Mouse (Mus musculus): ENCODE measurements around the gene Klre1. TPM values are rescaled to one million over a fixed set of nuclear protein-coding genes. Genes with fewer than 3 reads are reported as not detected.

The Klre1 gene
- under 1 TPM in 1 of 2 experiments, not detected in 1; 0.22 TPM for total RNA-seq (2021)
- long read RNA-seq, experiment 1, result 0 reads
- long read RNA-seq, experiment 2, result 0 reads

DNA sequence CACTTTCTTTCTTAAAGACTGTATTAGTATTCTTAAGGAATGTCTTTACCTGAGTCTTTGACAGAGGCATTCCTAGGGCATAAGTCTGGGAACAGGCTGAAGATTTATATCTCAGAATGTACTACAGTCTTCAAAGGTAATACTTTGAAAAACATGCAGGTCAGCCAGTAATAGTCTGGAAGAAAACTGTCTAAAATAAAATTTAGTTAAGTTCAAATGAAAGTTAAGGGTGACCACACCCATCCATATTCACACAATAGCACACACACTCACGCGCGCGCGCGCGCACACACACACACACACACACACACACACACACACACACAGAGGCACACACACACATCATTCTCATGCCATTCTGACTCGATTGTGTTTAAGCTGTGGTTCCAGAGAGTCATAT, at the start of gene Klre1:
Klre1 (plus strand) TSS at position 301 of the 400 bp plus-strand sequence.
- no peak for DNase-seq (ENCODE audit: low spot score in 2 of 2)

DNA sequence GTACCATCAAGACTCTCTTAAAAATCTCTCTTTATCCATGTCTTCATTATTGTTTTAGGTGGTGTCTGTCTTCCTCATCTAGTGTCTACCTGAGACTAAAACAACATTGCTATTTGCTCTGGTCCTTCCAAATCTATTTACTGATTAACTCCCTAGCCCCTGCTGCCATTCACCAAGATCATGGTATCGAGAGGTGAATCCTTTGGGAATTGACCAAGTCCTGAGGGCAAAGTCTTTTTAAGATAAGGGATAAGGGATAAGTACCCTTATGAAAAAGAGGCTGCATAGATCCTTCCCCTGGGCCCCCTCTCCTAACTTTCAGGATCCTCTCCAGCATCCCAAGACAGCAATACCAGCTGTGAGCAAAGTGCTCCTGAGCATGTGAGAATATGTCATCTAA, 48.1 kb upstream of the Klre1 start:
- DNase-seq (ENCODE audit: low spot score in 2 of 2), result no peak

DNA sequence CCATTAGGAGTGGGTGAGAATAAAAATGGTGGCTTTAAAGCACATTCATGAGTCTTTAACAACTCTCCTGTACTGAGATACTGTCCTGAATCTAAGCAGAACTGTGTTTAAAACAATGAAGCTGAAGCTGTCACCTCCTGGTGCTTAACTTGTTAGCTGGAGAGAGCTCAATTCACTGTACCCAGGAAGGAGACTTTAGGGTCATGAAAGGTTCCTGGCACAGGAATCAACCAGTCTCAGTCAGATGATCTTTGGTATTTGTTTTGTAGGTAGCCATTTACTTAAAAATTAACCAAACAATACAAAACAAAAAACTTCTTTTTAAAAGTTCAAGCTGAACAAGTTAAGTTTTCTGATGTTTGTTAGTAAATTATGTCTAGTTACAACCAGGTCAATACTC, 47.4 kb upstream of the Klre1 start:
- no peak for DNase-seq (ENCODE audit: low spot score in 2 of 2)

DNA sequence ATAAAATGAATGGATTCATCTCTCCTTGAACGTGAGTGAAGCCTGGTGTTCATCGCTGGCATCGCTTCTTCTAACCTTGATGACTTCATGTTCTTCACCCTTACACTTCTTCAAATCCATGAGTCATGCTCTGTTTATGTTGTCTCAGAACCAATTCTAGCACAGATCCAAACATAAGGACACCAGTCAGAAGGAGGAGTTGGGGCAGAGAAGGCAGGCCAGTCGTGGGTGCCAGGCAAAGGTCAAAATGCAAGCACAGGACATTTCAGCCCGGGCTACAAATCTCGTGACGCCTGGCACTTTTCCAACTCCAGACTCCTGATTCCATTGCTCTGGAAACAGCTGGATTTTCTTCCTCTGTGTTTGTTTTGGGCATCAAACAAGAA, 45.2 kb upstream of the Klre1 start:
- peak; percentile 70 to 78 for DNase-seq (ENCODE audit: low spot score in 2 of 2)

DNA sequence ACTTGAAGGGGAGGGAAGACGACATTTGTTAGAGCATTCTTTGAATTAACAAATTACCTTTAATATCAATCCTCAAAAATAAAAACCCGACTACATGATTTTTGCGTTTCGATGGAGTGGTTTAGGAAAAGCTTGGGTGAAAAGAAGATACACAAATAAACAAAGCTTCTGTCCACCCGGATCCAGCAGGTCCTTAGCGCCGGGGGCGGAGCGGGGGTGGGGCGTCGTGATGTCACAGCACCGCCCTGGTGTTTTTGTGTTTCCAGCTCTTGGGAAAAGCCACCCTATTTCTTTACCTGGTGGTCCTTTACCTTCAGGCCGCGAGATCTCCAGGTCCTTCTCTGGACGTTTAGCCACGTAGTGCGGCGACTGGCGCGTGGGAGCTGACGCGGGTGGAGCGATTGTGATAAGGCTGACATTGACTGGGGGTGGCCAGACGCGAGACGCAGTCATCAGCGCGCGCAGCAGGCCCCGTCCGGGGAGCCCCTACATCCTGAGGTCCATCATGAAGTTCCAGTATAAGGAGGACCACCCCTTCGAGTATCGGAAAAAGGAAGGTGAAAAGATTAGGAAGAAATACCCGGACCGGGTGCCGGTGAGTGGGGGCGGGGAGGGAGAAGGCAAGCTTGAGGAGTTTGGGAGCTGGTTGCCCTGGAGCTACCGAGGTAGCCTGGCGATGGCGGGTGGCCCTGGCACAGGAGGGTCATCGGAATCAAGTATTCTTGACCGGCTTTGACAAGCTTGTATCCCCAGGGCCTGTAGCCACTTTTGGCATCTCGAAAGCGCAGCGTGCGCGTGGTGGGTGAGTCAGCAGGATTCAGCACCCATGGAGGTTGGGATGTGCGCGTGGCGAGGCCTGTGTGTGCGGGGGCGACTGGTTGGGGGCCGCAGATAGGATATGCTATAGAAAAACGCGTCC, 44.5 kb upstream of the Klre1 start, which contains the start of gene Gabarapl1:
Gabarapl1 (plus strand) TSS at position 219 of the 919 bp plus-strand sequence.
- DNase-seq (ENCODE audit: low spot score in 2 of 2), result peak; percentile 86

DNA sequence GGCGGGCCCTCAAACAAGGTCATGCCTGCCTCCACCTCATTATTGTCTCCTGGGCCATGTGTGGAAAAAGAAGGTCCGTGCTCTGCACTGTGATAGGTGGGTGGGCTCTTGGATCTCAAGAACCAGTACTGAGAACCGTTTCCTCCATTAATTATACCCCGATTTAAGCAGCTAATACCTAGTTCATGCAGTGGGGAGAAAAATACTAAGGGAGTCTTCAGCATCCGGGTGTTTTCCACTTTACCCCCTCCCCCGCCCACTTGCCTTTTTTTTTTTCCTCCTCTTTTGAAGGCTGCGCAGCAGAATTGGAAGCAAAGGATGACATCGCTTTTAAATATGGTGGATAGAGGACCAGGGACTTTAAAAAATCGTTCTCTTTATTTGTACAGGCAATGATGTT, 43.6 kb upstream of the Klre1 start:
- DNase-seq (ENCODE audit: low spot score in 2 of 2), result no peak

DNA sequence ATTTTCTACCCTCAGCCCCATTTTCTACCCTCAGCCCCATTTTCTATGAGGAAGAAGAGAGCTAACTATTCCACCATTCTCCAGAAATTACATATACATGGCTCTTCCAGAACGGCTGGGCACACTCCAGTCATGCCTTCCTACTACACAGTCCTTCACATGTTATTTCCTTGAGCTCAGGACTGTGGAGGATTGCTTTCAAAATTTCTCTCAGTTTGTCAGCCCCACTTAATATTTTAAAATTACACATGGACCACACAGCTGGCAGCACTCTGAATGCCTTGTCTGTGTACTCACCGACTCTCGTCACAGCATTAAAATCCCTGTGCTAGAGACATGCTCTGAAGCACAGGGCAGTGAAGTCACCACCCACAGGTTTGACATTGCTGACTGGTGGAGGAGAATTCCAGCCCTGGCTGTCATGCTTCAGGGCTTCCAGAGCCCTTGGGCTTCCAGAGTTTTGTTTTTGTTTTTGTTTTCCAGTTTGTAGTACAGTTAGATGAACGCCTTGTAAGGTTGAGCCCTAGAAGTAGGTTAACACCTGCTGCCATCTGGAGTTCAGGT, 43.0 kb upstream of the Klre1 start:
- no peak for DNase-seq (ENCODE audit: low spot score in 2 of 2)

DNA sequence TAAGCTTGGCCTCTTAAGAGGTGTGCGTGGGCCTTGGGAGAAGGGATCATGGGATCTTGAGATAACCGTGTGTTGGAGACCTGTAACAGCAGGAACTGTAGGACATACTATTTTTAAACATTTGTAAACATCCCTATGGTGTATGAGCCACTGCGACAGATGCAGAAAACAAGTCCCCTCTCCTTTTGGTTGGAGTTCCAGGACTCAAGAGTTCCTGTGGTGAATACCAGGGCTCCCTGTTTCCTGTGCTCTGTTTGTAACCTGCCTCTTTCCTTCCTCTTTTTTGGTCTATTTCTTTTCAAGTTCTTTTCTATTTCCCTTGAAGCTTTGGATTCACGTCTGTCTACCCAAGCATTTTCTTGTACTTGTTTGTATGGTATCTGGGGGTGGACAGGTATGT, 42.0 kb upstream of the Klre1 start:
- DNase-seq (ENCODE audit: low spot score in 2 of 2), result no peak

DNA sequence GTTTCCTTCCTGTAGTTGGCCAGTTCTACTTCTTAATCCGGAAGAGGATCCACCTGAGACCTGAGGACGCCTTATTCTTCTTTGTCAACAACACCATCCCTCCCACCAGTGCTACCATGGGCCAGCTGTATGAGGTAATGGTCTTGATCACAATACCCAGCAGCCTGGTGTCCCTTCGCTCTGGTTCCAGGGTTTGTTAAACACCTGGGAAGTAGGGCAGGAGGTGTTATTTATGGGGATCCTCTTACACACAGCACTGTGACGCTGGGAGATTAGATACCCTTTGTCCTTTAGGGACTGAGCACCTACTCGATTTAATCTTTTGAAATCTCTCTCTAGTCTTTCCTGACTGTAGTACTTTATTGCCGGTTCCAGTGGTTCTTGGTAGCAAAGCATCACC, 39.1 kb upstream of the Klre1 start:
- no peak for DNase-seq (ENCODE audit: low spot score in 2 of 2)

DNA sequence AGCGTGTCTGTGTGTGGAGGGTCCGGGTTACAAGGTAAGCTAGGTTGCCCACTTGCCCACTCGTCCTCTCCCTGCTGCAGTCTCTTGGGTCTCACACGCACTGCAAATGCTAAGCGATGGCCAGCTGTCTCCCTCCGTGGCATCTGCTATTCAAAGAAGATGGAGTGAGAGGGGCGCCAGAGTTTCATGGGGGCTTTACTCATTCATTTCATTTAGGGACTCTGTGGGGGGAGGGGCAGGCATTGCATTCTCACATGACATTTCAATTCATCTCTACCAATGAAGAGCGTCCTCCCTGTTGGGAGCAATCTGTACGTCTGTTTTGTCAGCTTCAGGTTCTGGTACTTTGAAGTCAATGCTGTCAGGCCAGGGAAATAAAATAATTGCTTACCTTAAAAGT, 35.8 kb upstream of the Klre1 start:
- DNase-seq (ENCODE audit: low spot score in 2 of 2), result no peak

DNA sequence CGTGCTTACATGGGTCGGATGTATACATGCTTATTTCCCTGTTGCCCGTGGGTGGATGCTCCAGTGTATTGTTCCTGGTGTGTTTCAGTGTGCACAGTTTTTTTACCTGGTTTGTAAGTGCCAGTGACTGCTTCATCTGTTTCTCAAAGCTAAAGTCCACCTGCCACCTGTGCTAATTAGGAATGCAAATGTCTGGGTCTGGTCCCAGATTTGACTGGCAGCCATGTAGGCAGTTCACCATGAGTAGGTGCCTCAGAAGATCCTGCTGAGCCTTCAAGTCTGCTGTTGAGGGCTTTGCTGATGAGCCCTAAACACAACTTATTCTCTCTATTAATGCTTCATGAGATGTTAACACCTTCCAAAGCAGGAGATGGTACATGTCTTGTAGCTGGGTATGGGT, 35.2 kb upstream of the Klre1 start:
- DNase-seq (ENCODE audit: low spot score in 2 of 2), result no peak

DNA sequence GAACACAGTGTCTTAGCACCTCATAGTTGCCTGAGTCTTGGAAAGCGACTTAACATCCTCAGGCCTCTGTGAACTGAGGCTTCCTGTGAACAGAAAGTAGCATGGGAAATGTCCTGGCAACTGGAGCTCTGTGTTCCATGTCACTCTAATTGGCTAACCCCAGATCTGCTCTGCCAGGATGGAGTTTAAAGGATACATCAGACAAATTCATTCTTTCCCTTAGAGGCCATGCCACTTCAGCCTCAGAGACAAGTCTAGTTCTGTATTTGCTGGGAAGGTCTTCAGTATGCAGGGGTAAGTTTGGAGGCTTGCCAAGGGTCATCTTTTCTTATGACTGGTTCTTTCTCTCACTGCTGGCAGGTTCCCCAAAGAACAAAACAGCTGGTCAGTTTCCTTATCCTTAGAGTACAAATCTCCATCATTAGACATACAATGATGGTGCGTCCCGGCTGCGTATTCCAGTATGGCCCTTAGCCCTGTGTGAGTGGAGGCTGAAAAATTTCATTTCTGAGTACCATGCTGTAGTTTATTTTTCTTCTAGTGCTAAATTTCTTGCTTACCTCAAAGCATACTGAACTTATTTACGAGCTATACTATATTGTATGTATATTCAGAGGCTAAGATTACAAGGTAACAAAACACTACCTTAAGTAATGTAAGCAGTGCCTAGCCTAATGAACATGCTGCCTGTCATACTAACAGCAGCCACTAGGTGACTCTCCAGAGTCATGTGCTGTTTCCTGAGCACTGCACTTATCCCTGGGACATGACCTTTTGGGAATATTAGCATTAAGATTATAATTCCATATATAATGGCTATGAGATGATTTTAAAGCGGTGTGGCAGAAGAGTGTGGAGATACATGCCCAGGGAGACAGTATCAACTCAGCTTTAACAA, 33.7 kb upstream of the Klre1 start:
- peak; percentile 60 to 66 for DNase-seq (ENCODE audit: low spot score in 2 of 2)

DNA sequence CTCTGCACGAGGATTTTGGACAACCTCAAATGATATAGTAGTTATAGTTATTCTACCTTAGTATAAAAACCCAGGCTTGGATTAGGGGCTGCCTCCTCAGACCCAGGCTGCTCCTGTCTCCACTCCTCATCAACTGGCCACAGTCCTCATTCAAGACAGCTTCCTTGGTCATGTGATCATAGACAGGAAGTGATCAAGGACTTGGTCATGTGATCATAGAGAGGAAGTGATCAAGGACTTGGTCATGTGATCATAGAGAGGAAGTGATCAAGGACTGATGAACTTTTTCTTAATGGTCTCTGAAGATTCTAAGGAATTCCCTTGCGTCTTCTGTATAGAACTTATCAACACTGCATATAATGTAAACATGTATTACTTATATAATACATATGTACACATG, 30.4 kb upstream of the Klre1 start:
- DNase-seq (ENCODE audit: low spot score in 2 of 2), result no peak

DNA sequence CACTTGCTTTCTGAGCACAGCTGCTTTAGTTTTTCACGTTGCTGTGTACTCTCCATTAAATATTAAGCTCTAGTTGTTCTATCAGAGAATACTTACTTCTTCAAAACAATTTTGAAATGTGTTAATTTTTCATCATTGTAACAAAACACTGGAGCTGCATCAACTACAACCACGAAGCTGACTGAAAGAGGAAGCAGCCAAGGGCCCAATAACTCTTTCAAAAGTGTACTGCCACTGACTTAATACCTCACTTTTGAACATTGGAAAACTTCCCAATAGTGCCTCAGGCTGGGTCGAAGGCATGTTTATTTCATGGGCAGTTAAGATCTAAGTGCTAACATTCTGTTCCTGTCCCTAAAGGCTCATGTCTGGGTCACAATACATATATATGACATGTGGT, 29.7 kb upstream of the Klre1 start:
- no peak for DNase-seq (ENCODE audit: low spot score in 2 of 2)

DNA sequence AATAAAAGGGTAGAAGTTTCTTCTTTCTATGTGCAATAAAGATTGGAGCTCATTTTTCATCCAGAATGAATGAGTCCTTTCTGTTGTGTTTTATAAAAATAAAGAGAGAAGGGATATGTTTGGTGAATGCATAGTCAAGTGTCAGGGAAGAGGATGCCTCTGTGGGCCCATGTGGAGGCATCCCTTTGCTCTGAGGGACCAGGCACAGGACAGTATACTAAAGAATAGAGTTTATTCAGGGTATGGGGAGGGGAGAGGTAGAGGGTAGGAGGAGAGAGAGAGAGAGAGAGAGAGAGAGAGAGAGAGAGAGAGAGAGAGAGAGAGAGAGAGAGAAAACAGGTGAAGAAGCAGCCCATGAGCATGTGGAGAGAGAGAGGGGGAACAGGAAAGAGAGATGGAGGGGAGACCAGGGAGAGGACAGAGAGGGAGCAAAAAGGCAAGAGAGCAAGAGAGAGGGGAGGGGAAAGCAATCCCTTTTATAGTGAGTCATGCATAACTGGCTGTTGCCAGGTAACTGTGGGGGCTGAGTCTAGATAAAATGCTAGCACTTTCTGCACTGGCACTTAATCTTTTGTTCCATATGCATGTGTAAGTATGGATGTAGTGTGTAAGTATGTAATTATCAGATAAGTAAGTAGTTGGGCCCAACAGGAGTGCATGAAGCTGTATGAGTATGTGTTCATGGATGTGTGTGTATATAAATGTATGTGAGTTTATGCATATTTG, 20.2 kb upstream of the Klre1 start:
- DNase-seq (ENCODE audit: low spot score in 2 of 2), result no peak

DNA sequence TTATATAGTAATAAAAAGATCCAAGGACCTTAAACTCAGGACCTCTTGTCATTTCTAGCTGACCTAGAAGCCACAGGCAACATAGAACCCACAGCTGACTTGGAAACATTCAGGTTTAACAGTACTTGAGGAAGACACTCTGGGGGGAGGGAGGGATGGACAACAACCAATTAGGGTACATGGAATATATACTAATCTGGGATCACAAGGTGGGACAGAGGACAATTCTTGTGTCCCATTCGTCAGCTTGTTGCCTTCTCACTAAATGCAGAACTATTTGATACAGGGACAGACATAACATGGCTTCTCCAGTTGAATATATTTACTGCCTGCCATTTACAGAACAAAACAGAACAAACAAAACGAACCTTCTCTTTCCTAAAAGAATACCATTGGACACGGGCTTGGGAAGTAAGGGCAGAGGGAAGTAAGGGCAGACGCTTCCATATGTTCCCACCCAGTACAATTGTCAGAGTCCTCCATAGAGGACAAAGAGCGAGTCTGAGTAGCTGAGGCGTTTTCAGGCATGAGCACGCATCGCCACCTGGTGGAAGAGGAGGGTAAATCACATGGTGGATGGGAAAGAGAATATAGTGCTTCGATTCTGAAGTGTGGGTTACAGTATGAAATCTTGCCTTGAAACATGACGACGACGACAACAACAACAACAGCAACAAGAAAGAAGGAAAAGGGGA, 18.6 kb upstream of the Klre1 start:
- peak; percentile 68 to 70 for DNase-seq (ENCODE audit: low spot score in 2 of 2)

DNA sequence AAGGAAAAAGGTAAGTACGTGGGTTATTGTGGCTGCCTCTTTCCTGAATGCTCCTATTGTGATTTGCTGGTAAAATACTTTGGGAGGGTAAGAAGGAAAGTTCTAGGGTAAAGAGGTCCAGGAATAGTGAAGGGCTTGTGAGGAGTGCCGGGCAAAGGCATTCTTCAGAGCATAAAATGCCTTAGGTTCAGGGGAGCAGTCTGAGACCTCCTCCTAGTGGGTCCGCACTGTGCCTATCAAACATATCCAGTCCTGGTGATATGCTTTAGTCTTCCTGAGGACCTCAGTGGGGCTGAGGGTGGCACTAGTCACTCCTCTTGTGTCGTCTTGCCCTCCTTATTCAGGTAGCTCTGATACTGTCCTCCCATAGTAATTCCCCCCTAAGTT, 18.1 kb upstream of the Klre1 start:
- no peak for DNase-seq (ENCODE audit: low spot score in 2 of 2)

DNA sequence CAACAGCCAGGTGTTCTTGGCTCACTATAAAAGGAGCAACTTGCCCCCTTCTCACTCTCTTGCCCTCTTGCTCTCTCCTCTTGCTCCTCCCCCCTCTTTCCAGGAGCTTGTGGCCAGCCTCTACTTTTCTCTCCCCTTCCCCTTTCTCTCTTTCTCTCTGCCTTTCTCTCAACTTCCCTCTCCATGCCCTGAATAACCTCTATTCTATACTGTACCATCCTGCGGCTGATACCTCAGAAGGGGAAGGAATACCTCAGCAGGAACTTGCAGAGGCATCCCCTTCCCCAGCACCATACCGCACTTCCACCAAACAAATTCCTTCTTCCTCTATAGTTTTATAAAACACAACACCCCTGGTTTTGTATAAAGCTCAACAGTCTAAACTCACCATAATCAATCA, 12.4 kb upstream of the Klre1 start:
- no peak for DNase-seq (ENCODE audit: low spot score in 2 of 2)

DNA sequence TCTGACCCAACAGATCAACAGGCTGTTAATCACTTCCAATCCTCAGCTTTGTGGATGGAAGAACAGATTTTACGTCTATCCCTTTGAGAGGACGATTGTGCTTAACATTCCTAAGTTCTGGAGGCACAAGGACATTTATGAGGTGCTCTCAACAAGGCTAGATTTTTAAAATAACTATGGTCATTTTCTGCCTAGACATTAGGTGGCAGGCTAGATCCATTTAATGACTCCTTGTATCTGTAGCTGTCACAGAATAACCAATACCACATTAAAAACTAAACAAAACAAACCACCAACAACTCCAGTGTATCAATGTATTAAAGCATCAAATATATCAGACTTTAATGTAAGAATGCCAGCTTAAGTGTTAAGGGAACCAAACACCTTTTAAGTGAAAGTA, 2.4 kb upstream of the Klre1 start:
- no peak for DNase-seq (ENCODE audit: low spot score in 2 of 2)

DNA sequence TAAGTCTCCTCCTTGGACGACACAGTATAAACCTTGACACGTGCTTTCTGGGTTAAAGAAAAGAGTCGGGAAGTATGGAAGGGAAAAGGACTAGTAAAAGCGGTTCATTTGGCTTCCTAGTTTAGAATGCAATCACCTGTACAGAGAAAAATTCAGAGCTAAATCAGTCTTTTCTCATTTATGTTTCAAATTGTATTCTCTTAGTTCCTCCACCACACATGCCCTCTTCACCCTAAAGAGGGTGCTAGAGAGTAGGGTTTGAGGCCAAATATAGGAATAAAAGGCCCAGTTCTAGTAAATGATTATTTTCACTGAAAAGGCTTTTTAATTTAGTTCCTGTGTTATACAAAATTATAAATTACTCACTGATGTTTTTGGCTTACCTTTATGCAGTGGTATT, 3.6 kb downstream of the Klre1 start:
- no peak for DNase-seq (ENCODE audit: low spot score in 2 of 2)

All from adrenal gland, adult 18-20 months (tissue).